Mouse (Mus musculus) forebrain, embryonic 12.5 days (tissue): Measurements from ENCODE around the gene Xlr5c. TPM values are rescaled to one million over a fixed set of nuclear protein-coding genes. Genes with fewer than 3 reads are reported as not detected.

ENCODE experiments used
- polyA plus RNA-seq: library from polyadenylated mRNA; unstranded; fragments of >200 nt; fragmentation: Nextera tagmentation; extraction: Ambion mirVana; gene quantifications from 2 replicates; pipeline ENCODE4 v1.2.1, GENCODE M21; 2016

Xlr5c gene
- polyA plus RNA-seq, 1 experiment from 2014 or later = not detected

Other genes with a start within 250 kb of the Xlr5c start
- 0.99 and 1.0 TPM in 2 replicates for gene Pnma3, start 228.2 kb downstream of the Xlr5c start, polyA plus RNA-seq
- 0.18 and 0.72 TPM in 2 replicates for gene Xlr4a, start 210.5 kb downstream of the Xlr5c start, polyA plus RNA-seq
- 2.7 and 3.3 TPM in 2 replicates for gene Xlr3a, start 195.9 kb downstream of the Xlr5c start, polyA plus RNA-seq
- 0.31 TPM in 1 of 2 replicates, not detected in the other for gene Gm14685, start 175.9 kb downstream of the Xlr5c start, polyA plus RNA-seq
- not detected in 2 replicates for gene Xlr5b, start 144.2 kb downstream of the Xlr5c start, polyA plus RNA-seq
- 0.45 TPM in 1 of 2 replicates, not detected in the other for gene DXBay18, start 143.5 kb downstream of the Xlr5c start, polyA plus RNA-seq
- gene Spin2d, start 116.0 kb downstream of the Xlr5c start, polyA plus RNA-seq = not detected in 2 replicates
- 13.6 and 14.0 TPM in 2 replicates for gene Xlr3b, start 100.8 kb downstream of the Xlr5c start, polyA plus RNA-seq
- 0.28 and 0.93 TPM in 2 replicates for gene Xlr4b, start 78.6 kb downstream of the Xlr5c start, polyA plus RNA-seq
- 20.5 and 22.5 TPM in 2 replicates for gene F8a, start 64.7 kb downstream of the Xlr5c start, polyA plus RNA-seq
- 0.20 TPM in 1 of 2 replicates, not detected in the other for gene Xlr4c, start 49.8 kb downstream of the Xlr5c start, polyA plus RNA-seq
- gene Xlr3c, start 27.6 kb downstream of the Xlr5c start, polyA plus RNA-seq = 0.23 TPM in 1 of 2 replicates, not detected in the other
- not detected in 2 replicates for gene Xlr5a, start within 50 bp of the Xlr5c start, polyA plus RNA-seq
- gene Gm45015, start 43.9 kb upstream of the Xlr5c start, polyA plus RNA-seq = not detected in 2 replicates
- gene Zfp275, start 49.6 kb upstream of the Xlr5c start, polyA plus RNA-seq = 20.7 and 22.1 TPM in 2 replicates
- not detected in 2 replicates for gene Gm18336, start 105.8 kb upstream of the Xlr5c start, polyA plus RNA-seq
- gene Zfp92, start 118.1 kb upstream of the Xlr5c start, polyA plus RNA-seq = 0.17 and 0.22 TPM in 2 replicates
- gene Trex2, start 142.4 kb upstream of the Xlr5c start, polyA plus RNA-seq = not detected in 2 replicates
- 68.2 and 72.9 TPM in 2 replicates for gene Haus7, start 166.1 kb upstream of the Xlr5c start, polyA plus RNA-seq
- gene Bgn, start 190.6 kb upstream of the Xlr5c start, polyA plus RNA-seq = 21.4 and 21.5 TPM in 2 replicates
- gene Atp2b3, start 210.1 kb upstream of the Xlr5c start, polyA plus RNA-seq = 0.74 and 0.78 TPM in 2 replicates